Mouse (Mus musculus) midbrain, embryonic 12.5 days (tissue): ENCODE data around the gene Pias4. TPM values are rescaled to one million over a fixed set of nuclear protein-coding genes. Genes with fewer than 3 reads are reported as not detected.

Source experiments
- ATAC-seq: fragments of 200-750 bp; cut with Nextera tagmentation; 2 replicates; pipeline ENCODE4 v1.8.0; 2017; ENCODE audit warnings: low read depth, moderate TSS enrichment, moderate library complexity; ENCODE audit not compliant: low FRiP score
- H3K27ac ChIP-seq: fragments of 300-500 bp; sonication (generic); replicated peaks from 2 replicates; pipeline ENCODE4 v1.5.1; 2016; ENCODE audit warnings: mild to moderate bottlenecking
- H3K27me3 ChIP-seq: fragments of 300-500 bp; sonication (generic); 2 replicates; pipeline ENCODE4 v1.6.1; 2016; ENCODE audit warnings: mild to moderate bottlenecking
- H3K36me3 ChIP-seq: fragments of 300-500 bp; sonication (generic); 2 replicates; pipeline ENCODE4 v1.6.1; 2016
- H3K4me1 ChIP-seq: fragments of 300-500 bp; sonication (generic); 2 replicates; pipeline ENCODE4 v1.6.1; 2016
- H3K4me2 ChIP-seq: fragments of 300-500 bp; sonication (generic); replicated peaks from 2 replicates; pipeline ENCODE4 v1.6.1; 2016; ENCODE audit warnings: mild to moderate bottlenecking, moderate library complexity
- H3K4me3 ChIP-seq: fragments of 300-500 bp; sonication (generic); 2 replicates; pipeline ENCODE4 v1.5.1; 2016; ENCODE audit warnings: mild to moderate bottlenecking
- H3K9ac ChIP-seq: fragments of 300-500 bp; sonication (generic); replicated peaks from 2 replicates; pipeline ENCODE4 v1.6.1; 2016; ENCODE audit warnings: mild to moderate bottlenecking, moderate library complexity
- H3K9me3 ChIP-seq: fragments of 300-500 bp; sonication (generic); 2 replicates; pipeline ENCODE4 v1.6.1; 2016; ENCODE audit warnings: mild to moderate bottlenecking
- WGBS: fragments of 180-500 bp; shearing (Covaris S2); methylation state at CpG from one replicate; pipeline ENCODE4 v1.1.7; 2016; 5-methylcytosine and 5-hydroxymethylcytosine counted together
- microRNA-seq: library from miRNA; unstranded; fragments of <30 nt; microRNA quantifications from one replicate; pipeline ENCODE4, GENCODE M21; 2017
- polyA plus RNA-seq: library from polyadenylated mRNA; unstranded; fragments of >200 nt; fragmentation: Nextera tagmentation; extraction: Ambion mirVana; gene quantifications from 2 replicates; pipeline ENCODE4 v1.2.1, GENCODE M21; 2016

Gene Pias4
- polyA plus RNA-seq, 1 experiment from 2014 or later = 58.6 TPM

GRCm38 (mm10) chr10:81134181-81134587 is 33.5 kb downstream of the Pias4 start:
- no peak overlapping the region for H3K4me3 ChIP-seq
- 2% methylated on average over 16 of the region's 16 CpGs for WGBS
- H3K36me3 ChIP-seq = no peaks in the 10 kb centered on the region
- H3K4me1 ChIP-seq = peaks cover 29% of the 10 kb centered on the region
- ATAC-seq = no peak
- peaks cover 68% of the 10 kb centered on the region for H3K27me3 ChIP-seq
- H3K4me2 ChIP-seq = no peak overlapping the region
- H3K27ac ChIP-seq = no peak overlapping the region
- no peaks in the 10 kb centered on the region for H3K9me3 ChIP-seq
- H3K9ac ChIP-seq = no peak overlapping the region

DNA sequence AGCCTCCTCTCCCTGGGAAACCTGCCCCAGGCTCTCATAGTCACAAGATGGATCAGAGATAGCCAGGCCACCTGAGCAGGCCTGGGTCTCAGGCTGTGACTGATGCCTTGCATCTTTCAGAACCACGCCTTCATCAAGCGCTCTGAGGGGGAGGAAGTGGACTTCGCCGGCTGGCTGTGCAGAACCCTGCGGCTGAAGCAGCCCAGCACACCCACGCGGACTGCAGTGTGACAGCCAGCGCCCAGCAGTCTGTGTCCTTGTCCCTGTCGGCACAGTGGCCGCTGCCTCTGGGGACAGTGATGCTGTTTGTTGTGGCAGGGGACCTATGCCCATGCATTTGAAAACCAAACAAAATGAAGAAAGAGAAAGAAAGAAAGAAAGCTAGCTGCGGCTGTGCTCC is 44.2 kb downstream of the Pias4 start:
- Histone ChIP-seq H3K9ac (no peak overlapping the region), H3K27me3 (peaks cover 14% of the 10 kb centered on the region), H3K4me2 (no peak overlapping the region), H3K4me1 (peaks cover under 1% of the 10 kb centered on the region; the same call in 1 of the 2 replicates), H3K4me3 (no peak overlapping the region), H3K9me3 (no peaks in the 10 kb centered on the region), H3K36me3 (peaks cover 61% of the 10 kb centered on the region), H3K27ac (no peak overlapping the region)
- WGBS = 84% methylated on average over 11 of the region's 11 CpGs
- ATAC-seq = no peak

DNA sequence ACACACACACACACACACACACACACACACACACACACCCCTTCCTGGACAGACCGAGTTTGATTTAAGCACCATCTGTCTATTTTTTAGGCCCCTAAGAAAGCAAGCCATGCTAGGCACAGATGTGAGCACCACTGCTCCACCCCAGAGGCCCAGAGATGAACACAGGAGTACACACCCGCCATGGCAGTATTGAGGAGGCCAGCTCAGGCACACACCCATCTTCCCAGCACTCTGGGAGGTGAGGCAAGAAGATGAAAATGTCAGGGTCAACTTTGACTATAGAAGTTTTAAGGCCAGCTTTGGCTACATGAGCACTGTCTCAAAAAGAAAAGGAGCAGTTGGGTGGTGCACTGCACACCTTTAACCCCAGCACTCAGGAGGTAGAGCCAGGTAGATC is 44.8 kb downstream of the Pias4 start:
- peaks cover 8% of the 10 kb centered on the region for H3K27me3 ChIP-seq
- H3K27ac ChIP-seq = no peak overlapping the region
- 95% methylated on average over 2 of the region's 2 CpGs for WGBS
- no peaks in the 10 kb centered on the region for H3K4me1 ChIP-seq
- ATAC-seq = no peak
- H3K9ac ChIP-seq = no peak overlapping the region
- peaks cover 66% of the 10 kb centered on the region for H3K36me3 ChIP-seq
- H3K4me2 ChIP-seq = no peak overlapping the region
- no peaks in the 10 kb centered on the region for H3K9me3 ChIP-seq
- no peak overlapping the region for H3K4me3 ChIP-seq

DNA sequence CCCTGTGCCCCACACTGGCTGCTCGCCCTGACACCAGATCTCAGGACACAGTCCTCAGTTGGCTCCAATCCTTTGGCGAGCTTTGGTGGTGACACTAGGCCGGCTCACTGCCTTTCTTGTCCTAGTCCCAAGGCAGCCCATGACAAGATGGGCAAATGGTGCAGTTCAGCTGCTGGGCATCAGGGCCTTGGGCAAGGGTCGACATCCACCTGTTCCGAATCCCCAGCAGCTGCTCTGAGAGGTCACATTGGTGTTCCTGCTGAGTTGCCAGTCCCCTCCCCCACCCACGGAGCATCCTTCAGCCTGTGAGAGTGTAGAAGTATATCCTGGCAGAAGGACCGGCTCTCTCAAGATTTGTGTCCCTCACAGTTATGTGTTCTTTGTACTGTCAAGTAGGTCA is 47.1 kb downstream of the Pias4 start:
- Histone ChIP-seq H3K4me1 (no peaks in the 10 kb centered on the region), H3K9ac (no peak overlapping the region), H3K27me3 (no peaks in the 10 kb centered on the region), H3K4me3 (no peak overlapping the region), H3K4me2 (no peak overlapping the region), H3K27ac (no peak overlapping the region), H3K36me3 (peaks cover 86% of the 10 kb centered on the region), H3K9me3 (no peaks in the 10 kb centered on the region)
- WGBS = 89% methylated on average over 7 of the region's 7 CpGs
- no peak for ATAC-seq

- H3K9ac ChIP-seq = no peak overlapping the region
- peaks cover 96% of the 10 kb centered on the region for H3K36me3 ChIP-seq
- no peaks in the 10 kb centered on the region for H3K27me3 ChIP-seq
- ATAC-seq = no peak
- 94% methylated on average over 10 of the region's 10 CpGs for WGBS
- no peaks in the 10 kb centered on the region for H3K4me1 ChIP-seq
- H3K9me3 ChIP-seq = no peaks in the 10 kb centered on the region
- H3K4me2 ChIP-seq = no peak overlapping the region
- H3K4me3 ChIP-seq = no peak overlapping the region
- no peak overlapping the region for H3K27ac ChIP-seq
These were observed 48.1 kb downstream of the Pias4 start for GRCm38 (mm10) chr10:81119625-81120024.

- no peak overlapping the region for H3K27ac ChIP-seq
- ATAC-seq = no peak
- 96% methylated on average over 6 of the region's 6 CpGs for WGBS
- no peaks in the 10 kb centered on the region for H3K27me3 ChIP-seq
- no peaks in the 10 kb centered on the region for H3K9me3 ChIP-seq
- no peaks in the 10 kb centered on the region for H3K4me1 ChIP-seq
- no peak overlapping the region for H3K4me2 ChIP-seq
- no peak overlapping the region for H3K9ac ChIP-seq
- H3K36me3 ChIP-seq = peaks cover 95% of the 10 kb centered on the region
- H3K4me3 ChIP-seq = no peak overlapping the region
These were observed 54.8 kb downstream of the Pias4 start for GRCm38 (mm10) chr10:81112946-81113345.

DNA sequence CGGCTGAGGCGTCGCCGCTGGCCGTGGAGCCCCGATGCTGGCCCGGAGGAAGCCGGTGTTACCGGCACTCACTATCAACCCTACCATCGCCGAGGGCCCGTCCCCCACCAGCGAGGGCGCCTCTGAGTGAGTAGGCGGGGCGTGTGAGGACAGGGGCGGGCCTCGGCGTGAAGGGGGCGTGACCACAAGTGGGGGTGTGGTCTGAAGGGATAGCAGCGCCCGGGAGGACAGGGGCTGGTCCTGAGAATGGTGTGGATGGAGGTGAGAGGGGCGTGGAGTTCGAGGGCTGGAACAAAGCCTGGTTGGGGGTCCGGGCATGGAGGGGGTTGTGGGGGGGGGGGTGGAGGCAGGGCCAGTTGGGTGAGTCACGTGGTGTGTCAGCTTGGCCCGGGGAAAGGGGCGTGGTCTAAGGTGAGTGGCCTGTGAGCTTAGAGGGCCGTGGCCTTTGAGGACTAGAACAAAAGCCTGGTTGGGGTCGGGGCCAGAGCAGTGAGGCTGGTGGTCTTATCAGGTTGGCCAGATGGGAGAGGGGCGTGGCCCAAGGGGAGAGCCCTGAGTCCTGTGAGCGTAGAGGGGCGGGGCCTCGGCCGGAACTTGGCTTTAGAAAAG is 61.5 kb downstream of the Pias4 start:
- peak; percentile 86 for ATAC-seq

GRCm38 (mm10) chr10:81105565-81106112 is 62.1 kb downstream of the Pias4 start, which contains the start of gene Map2k2:
Map2k2 (plus strand) TSS chr10:81105915.
- no peaks in the 10 kb centered on the region for H3K9me3 ChIP-seq
- peaks cover 28% of the 10 kb centered on the region for H3K36me3 ChIP-seq
- H3K4me2 ChIP-seq = peak within 1 kb of the TSS; percentile 64
- ATAC-seq = peak; percentile 93
- peaks cover 23% of the 10 kb centered on the region for H3K4me1 ChIP-seq
- peak within 1 kb of the TSS; percentile 71 for H3K4me3 ChIP-seq
- H3K27ac ChIP-seq = peak within 1 kb of the TSS; percentile 98
- no peaks in the 10 kb centered on the region for H3K27me3 ChIP-seq
- under 1% methylated on average over 56 of the region's 56 CpGs for WGBS
- peak within 1 kb of the TSS; percentile 91 for H3K9ac ChIP-seq

More for the DNA sequence above, 61.5 kb downstream of the Pias4 start:
- Histone ChIP-seq H3K27ac (peak overlapping the region; percentile 98), H3K27me3 (no peaks in the 10 kb centered on the region), H3K4me2 (peak overlapping the region; percentile 64), H3K4me1 (peaks cover 23% of the 10 kb centered on the region), H3K9ac (peak overlapping the region; percentile 91), H3K4me3 (peak overlapping the region; percentile 71), H3K9me3 (no peaks in the 10 kb centered on the region), H3K36me3 (peaks cover 34% of the 10 kb centered on the region)
- WGBS = under 1% methylated on average over 34 of the region's 35 CpGs

Small RNA genes lying within 50 kb of the gene (microRNA-seq; reads per million reads assigned to microRNA genes)
- not detected for gene Mir5615-1
- gene Mir5615-2 = not detected

Other genes with a start within 250 kb of the Pias4 start
- gene Lmnb2, start 249.7 kb downstream of the Pias4 start, polyA plus RNA-seq = 61.7 and 62.0 TPM in 2 replicates
- gene Gadd45b, start 237.8 kb downstream of the Pias4 start, polyA plus RNA-seq = 8.7 and 11.8 TPM in 2 replicates
- gene Gng7, start 153.0 kb downstream of the Pias4 start, polyA plus RNA-seq = 8.8 and 9.3 TPM in 2 replicates
- 11.3 and 13.4 TPM in 2 replicates for gene Diras1, start 142.3 kb downstream of the Pias4 start, polyA plus RNA-seq
- gene Slc39a3, start 130.5 kb downstream of the Pias4 start, polyA plus RNA-seq = 33.1 and 34.9 TPM in 2 replicates
- 262 and 271 TPM in 2 replicates for gene Sgta, start 107.7 kb downstream of the Pias4 start, polyA plus RNA-seq
- 56.9 and 58.3 TPM in 2 replicates for gene Thop1, start 97.9 kb downstream of the Pias4 start, polyA plus RNA-seq
- gene Creb3l3, start 69.0 kb downstream of the Pias4 start, polyA plus RNA-seq = 0.22 and 0.28 TPM in 2 replicates
- gene Map2k2, start 62.0 kb downstream of the Pias4 start, polyA plus RNA-seq = 245 and 248 TPM in 2 replicates
- 14.6 and 15.9 TPM in 2 replicates for gene Zbtb7a, start 32.7 kb downstream of the Pias4 start, polyA plus RNA-seq
- 531 and 534 TPM in 2 replicates for gene Eef2, start 8.7 kb upstream of the Pias4 start, polyA plus RNA-seq
- gene Dapk3, start 15.1 kb upstream of the Pias4 start, polyA plus RNA-seq = 77.3 and 79.6 TPM in 2 replicates
- 0.18 TPM in 1 of 2 replicates, not detected in the other for gene 4930442H23Rik, start 15.9 kb upstream of the Pias4 start, polyA plus RNA-seq
- not detected in 2 replicates for gene Nmrk2, start 34.1 kb upstream of the Pias4 start, polyA plus RNA-seq
- gene Atcay, start 62.9 kb upstream of the Pias4 start, polyA plus RNA-seq = 35.5 and 37.2 TPM in 2 replicates
- 12.1 and 13.6 TPM in 2 replicates for gene Zfr2, start 65.2 kb upstream of the Pias4 start, polyA plus RNA-seq
- 4.3 and 5.0 TPM in 2 replicates for gene Matk, start 85.0 kb upstream of the Pias4 start, polyA plus RNA-seq
- gene Mrpl54, start 99.0 kb upstream of the Pias4 start, polyA plus RNA-seq = 168 and 169 TPM in 2 replicates
- 34.8 and 36.1 TPM in 2 replicates for gene Apba3, start 99.0 kb upstream of the Pias4 start, polyA plus RNA-seq
- gene Tjp3, start 123.7 kb upstream of the Pias4 start, polyA plus RNA-seq = 6.6 and 7.5 TPM in 2 replicates
- 89.9 and 92.6 TPM in 2 replicates for gene Pip5k1c, start 125.0 kb upstream of the Pias4 start, polyA plus RNA-seq
- gene Cactin, start 153.2 kb upstream of the Pias4 start, polyA plus RNA-seq = 58.8 and 60.5 TPM in 2 replicates
- gene Tbxa2r, start 160.8 kb upstream of the Pias4 start, polyA plus RNA-seq = 3.7 and 4.4 TPM in 2 replicates
- not detected in 2 replicates for gene Gipc3, start 175.3 kb upstream of the Pias4 start, polyA plus RNA-seq
- 90.8 and 97.9 TPM in 2 replicates for gene Hmg20b, start 182.6 kb upstream of the Pias4 start, polyA plus RNA-seq
- gene Mfsd12, start 189.6 kb upstream of the Pias4 start, polyA plus RNA-seq = 12.0 and 13.7 TPM in 2 replicates
- gene 4930404N11Rik, start 197.9 kb upstream of the Pias4 start, polyA plus RNA-seq = 0.34 and 0.92 TPM in 2 replicates
- gene Fzr1, start 210.6 kb upstream of the Pias4 start, polyA plus RNA-seq = 135 and 139 TPM in 2 replicates
- 63.5 and 67.2 TPM in 2 replicates for gene Dohh, start 216.5 kb upstream of the Pias4 start, polyA plus RNA-seq
- gene Gm48551, start 216.5 kb upstream of the Pias4 start, polyA plus RNA-seq = 4.2 and 5.5 TPM in 2 replicates
- gene Gm48552, start 221.1 kb upstream of the Pias4 start, polyA plus RNA-seq = 0.50 and 2.3 TPM in 2 replicates
- 2.1 and 2.8 TPM in 2 replicates for gene Smim24, start 225.1 kb upstream of the Pias4 start, polyA plus RNA-seq